Mouse (Mus musculus) neural tube, embryonic 15.5 days (tissue): Measurements from ENCODE around the gene Abcd3. TPM values are rescaled to one million over a fixed set of nuclear protein-coding genes. Genes with fewer than 3 reads are reported as not detected.

ENCODE experiments used
- ATAC-seq: fragments of 200-750 bp; cut with Nextera tagmentation; 2 replicates; pipeline ENCODE4 v1.8.0; 2017; ENCODE audit warnings: mild to moderate bottlenecking, moderate TSS enrichment, moderate library complexity; ENCODE audit not compliant: low FRiP score
- H3K27ac ChIP-seq: fragments of 300-500 bp; sonication (generic); replicated peaks from 2 replicates; pipeline ENCODE4 v1.5.1; 2015; ENCODE audit warnings: mild to moderate bottlenecking, inconsistent platforms
- H3K27me3 ChIP-seq: fragments of 300-500 bp; sonication (generic); replicated peaks from 2 replicates; pipeline ENCODE4 v1.6.1; 2015; ENCODE audit warnings: inconsistent platforms
- H3K36me3 ChIP-seq: fragments of 300-500 bp; sonication (generic); 2 replicates; pipeline ENCODE4 v1.6.1; 2015; ENCODE audit warnings: inconsistent platforms
- H3K4me1 ChIP-seq: fragments of 300-500 bp; sonication (generic); 2 replicates; pipeline ENCODE4 v1.6.1; 2015; ENCODE audit warnings: inconsistent platforms
- H3K4me2 ChIP-seq: fragments of 300-500 bp; sonication (generic); 2 replicates; pipeline ENCODE4 v1.6.1; 2015; ENCODE audit warnings: inconsistent platforms, mild to moderate bottlenecking, moderate library complexity
- H3K4me3 ChIP-seq: fragments of 300-500 bp; sonication (generic); replicated peaks from 2 replicates; pipeline ENCODE4 v1.5.1; 2015; ENCODE audit warnings: mild to moderate bottlenecking, inconsistent platforms
- H3K9ac ChIP-seq: fragments of 300-500 bp; sonication (generic); replicated peaks from 2 replicates; pipeline ENCODE4 v1.6.1; 2015; ENCODE audit warnings: mild to moderate bottlenecking, inconsistent platforms
- H3K9me3 ChIP-seq: fragments of 300-500 bp; sonication (generic); replicated peaks from 2 replicates; pipeline ENCODE4 v1.6.1; 2016; ENCODE audit warnings: inconsistent platforms
- WGBS: fragments of 180-500 bp; shearing (Covaris S2); methylation state at CpG from one replicate; pipeline ENCODE4 v1.1.7; 2015; ENCODE audit warnings: mixed read lengths; 5-methylcytosine and 5-hydroxymethylcytosine counted together
- polyA plus RNA-seq: library from polyadenylated mRNA; unstranded; fragments of >200 nt; fragmentation: Nextera tagmentation; extraction: Ambion mirVana; gene quantifications from 2 replicates; pipeline ENCODE4 v1.2.1, GENCODE M21; 2015

The Abcd3 gene
- polyA plus RNA-seq, 1 experiment from 2014 or later, result 74.4 TPM

GRCm38 (mm10) chr3:121715741-121716459 is 99.2 kb downstream of the Abcd3 start:
- no peaks in the 10 kb centered on the region for H3K9me3 ChIP-seq
- no peak overlapping the region for H3K4me3 ChIP-seq
- no peak overlapping the region for H3K4me2 ChIP-seq
- H3K36me3 ChIP-seq, result no peaks in the 10 kb centered on the region
- H3K9ac ChIP-seq, result no peak overlapping the region
- no peak overlapping the region; the same call in 1 of the 2 replicates for H3K27ac ChIP-seq
- WGBS, result 80% methylated on average over 6 of the region's 6 CpGs
- no peak for ATAC-seq
- H3K4me1 ChIP-seq, result peaks cover 5% of the 10 kb centered on the region
- no peaks in the 10 kb centered on the region for H3K27me3 ChIP-seq

- ATAC-seq, result no peak
These were observed 99.8 kb downstream of the Abcd3 start for GRCm38 (mm10) chr3:121715336-121715735.

GRCm38 (mm10) chr3:121714461-121714860 is 100.6 kb downstream of the Abcd3 start:
- 95% methylated on average over 2 of the region's 2 CpGs for WGBS
- Histone ChIP-seq H3K4me1 (peaks cover 5% of the 10 kb centered on the region), H3K4me2 (no peak overlapping the region), H3K27me3 (no peaks in the 10 kb centered on the region), H3K36me3 (no peaks in the 10 kb centered on the region), H3K9me3 (no peaks in the 10 kb centered on the region), H3K4me3 (no peak overlapping the region), H3K9ac (no peak overlapping the region), H3K27ac (no peak overlapping the region)
- ATAC-seq, result no peak

More at GRCm38 (mm10) chr3:121715336-121715735, 99.8 kb downstream of the Abcd3 start:
- Histone ChIP-seq H3K9me3 (no peaks in the 10 kb centered on the region), H3K27me3 (no peaks in the 10 kb centered on the region), H3K9ac (no peak overlapping the region), H3K4me2 (no peak overlapping the region), H3K4me3 (no peak overlapping the region), H3K27ac (no peak overlapping the region), H3K4me1 (peaks cover 5% of the 10 kb centered on the region), H3K36me3 (no peaks in the 10 kb centered on the region)

- no peak overlapping the region for H3K4me2 ChIP-seq
- no peak overlapping the region for H3K4me3 ChIP-seq
- no peaks in the 10 kb centered on the region for H3K9me3 ChIP-seq
- 69% methylated on average over 8 of the region's 8 CpGs for WGBS
- no peak overlapping the region for H3K27ac ChIP-seq
- H3K4me1 ChIP-seq, result peaks cover 5% of the 10 kb centered on the region
- H3K27me3 ChIP-seq, result no peaks in the 10 kb centered on the region
- ATAC-seq, result no peak
- H3K36me3 ChIP-seq, result no peaks in the 10 kb centered on the region
- no peak overlapping the region for H3K9ac ChIP-seq
These were observed 101.3 kb downstream of the Abcd3 start for GRCm38 (mm10) chr3:121713816-121714215.

- whole genome bisulfite sequencing, result 70% methylated on average over 17 of the region's 17 CpGs
- Histone ChIP-seq H3K4me1 (peaks cover 5% of the 10 kb centered on the region), H3K9me3 (no peaks in the 10 kb centered on the region), H3K36me3 (no peaks in the 10 kb centered on the region), H3K4me3 (no peak overlapping the region), H3K27ac (no peak overlapping the region), H3K9ac (no peak overlapping the region), H3K27me3 (no peaks in the 10 kb centered on the region), H3K4me2 (no peak overlapping the region)
- no peak for ATAC-seq
These were observed 101.9 kb downstream of the Abcd3 start for GRCm38 (mm10) chr3:121713151-121713701.

GRCm38 (mm10) chr3:121712222-121712621 is 102.9 kb downstream of the Abcd3 start:
- no peak overlapping the region for H3K9ac ChIP-seq
- no peak overlapping the region for H3K27ac ChIP-seq
- peaks cover 5% of the 10 kb centered on the region for H3K4me1 ChIP-seq
- H3K4me2 ChIP-seq, result no peak overlapping the region
- H3K9me3 ChIP-seq, result no peaks in the 10 kb centered on the region
- WGBS, result 75% methylated on average over 4 of the region's 4 CpGs
- no peaks in the 10 kb centered on the region for H3K36me3 ChIP-seq
- no peak overlapping the region for H3K4me3 ChIP-seq
- ATAC-seq, result no peak
- H3K27me3 ChIP-seq, result no peaks in the 10 kb centered on the region

GRCm38 (mm10) chr3:121710894-121711531 is 104.1 kb downstream of the Abcd3 start:
- H3K9me3 ChIP-seq, result no peaks in the 10 kb centered on the region
- H3K4me2 ChIP-seq, result no peak overlapping the region
- H3K27ac ChIP-seq, result no peak overlapping the region
- peaks cover 5% of the 10 kb centered on the region for H3K4me1 ChIP-seq
- ATAC-seq, result no peak
- no peak overlapping the region for H3K4me3 ChIP-seq
- no peaks in the 10 kb centered on the region for H3K27me3 ChIP-seq
- no peak overlapping the region for H3K9ac ChIP-seq
- no peaks in the 10 kb centered on the region for H3K36me3 ChIP-seq
- 87% methylated on average over 7 of the region's 7 CpGs for WGBS

Other genes starting within 250 kb of the Abcd3 start
- gene 4930432M17Rik, start 144.5 kb downstream of the Abcd3 start, polyA plus RNA-seq, result not detected in 2 replicates
- 7.7 and 9.3 TPM in 2 replicates for gene F3, start 91.8 kb downstream of the Abcd3 start, polyA plus RNA-seq
- 18.0 and 21.9 TPM in 2 replicates for gene Arhgap29, start 137.2 kb upstream of the Abcd3 start, polyA plus RNA-seq
- gene Abca4, start 229.1 kb upstream of the Abcd3 start, polyA plus RNA-seq, result 0.97 and 1.0 TPM in 2 replicates